Mouse (Mus musculus) kidney, adult 2 months (tissue): ENCODE measurements around the gene 4930402H24Rik.

Experiments
- CTCF ChIP-seq: fragments of 200-500 bp; conservative IDR thresholded peaks from 2 replicates; pipeline ENCODE4 v1.5.1; 2011; ENCODE audit warnings: low read depth, mild to moderate bottlenecking, control low read depth, low read length, moderate library complexity, mixed read lengths; ENCODE audit not compliant: insufficient read depth, insufficient read length
- POLR2A ChIP-seq: fragments of 200-500 bp; IDR thresholded peaks from one replicate; pipeline ENCODE4 v1.6.1; 2011; ENCODE audit warnings: low read depth, low read length, control low read depth

- TF ChIP-seq CTCF (no peak), POLR2A (no peak)
Observed at GRCm38 (mm10) chr2:130830236-130830635, 76.0 kb downstream of the 4930402H24Rik start.
